Mouse (Mus musculus) embryo, embryonic 10.5 days (tissue): ENCODE data around the gene Mag.

Source experiments
- DNase-seq: peaks from one replicate; pipeline ENCODE4 v3.0.0-alpha.2; 2015; ENCODE audit warnings: low spot score

Mag gene

DNA sequence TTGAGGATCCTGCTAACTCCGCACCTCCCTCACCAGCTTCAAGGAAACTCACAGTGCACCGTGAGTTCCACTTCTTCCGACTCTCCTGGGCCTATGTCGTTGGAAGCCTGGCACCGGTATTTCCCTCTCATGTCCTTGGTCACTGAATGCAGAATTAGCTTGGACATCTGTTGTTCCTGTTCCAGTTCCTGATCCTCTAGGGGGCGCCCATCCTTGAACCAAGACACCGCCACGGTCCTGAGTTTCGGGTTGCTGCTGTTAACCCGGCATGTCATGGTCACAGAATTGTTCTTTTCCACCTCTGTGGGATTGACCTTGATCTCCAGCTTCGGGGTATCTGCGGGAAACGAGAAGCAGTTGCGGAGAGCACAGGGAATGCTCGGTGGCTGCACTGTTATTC lies 41.6 kb downstream of the Mag start:
- peak; percentile 87 for DNase-seq

DNA sequence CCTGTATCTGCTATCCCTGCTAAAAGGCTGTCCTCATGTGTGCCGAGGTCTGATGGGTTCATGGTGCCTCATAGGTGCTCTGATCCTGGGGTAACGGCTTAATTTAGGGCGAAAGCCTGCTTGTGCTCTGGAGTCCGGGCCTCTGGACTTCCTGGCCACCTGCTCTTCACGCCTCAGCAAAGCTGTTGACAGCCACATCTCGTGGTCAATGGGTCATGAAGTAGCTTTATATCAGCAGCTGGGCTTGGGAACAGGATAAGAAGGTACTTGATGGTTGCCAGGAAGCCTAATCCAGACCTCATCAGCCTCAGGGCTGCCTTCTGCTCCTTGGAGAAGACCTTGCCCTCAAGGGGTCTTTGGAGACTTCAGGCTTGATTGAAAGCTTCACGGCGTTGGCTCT lies 51.3 kb downstream of the Mag start:
- no peak for DNase-seq

- no peak for DNase-seq
Measured at GRCm38 (mm10) chr7:30861464-30861863, 53.2 kb downstream of the Mag start, which contains the start of gene Ffar1. TSS of gene Ffar1 (minus strand) at chr7:30861564.

DNA sequence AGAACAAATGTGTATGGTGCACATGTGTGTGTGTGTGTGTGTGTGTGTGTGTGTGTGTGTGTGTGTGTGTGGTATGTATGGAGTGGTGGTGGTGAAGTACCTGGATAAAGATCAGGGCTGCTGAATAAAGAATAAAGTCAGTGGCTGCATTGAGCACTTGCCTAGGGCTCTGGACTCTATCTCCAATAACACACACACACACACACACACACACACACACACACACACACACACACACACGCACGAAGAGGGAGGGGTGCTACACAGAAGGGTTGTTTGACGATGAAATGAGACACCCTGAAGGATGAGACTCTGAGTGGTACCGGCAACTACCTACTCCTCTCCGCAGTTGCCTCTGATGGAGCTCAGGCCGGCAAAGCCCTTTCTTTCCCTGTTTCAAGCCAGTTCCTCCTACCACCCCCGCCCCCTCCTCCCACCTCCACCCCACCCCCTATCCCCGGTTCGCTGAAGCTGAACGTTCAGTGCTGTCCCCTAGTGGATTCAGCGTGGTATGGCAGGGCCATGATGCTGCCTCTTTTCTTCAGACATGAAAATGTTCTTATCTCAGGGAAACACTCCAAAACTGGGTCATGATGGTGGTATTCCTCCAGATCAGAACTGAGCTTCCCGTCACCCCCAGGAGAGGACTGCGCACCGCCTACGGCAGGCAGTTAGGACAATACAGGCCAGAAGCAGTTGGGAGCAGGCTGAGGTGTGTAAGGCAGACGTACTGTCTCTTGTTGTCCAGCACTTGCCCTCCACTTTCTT lies 54.9 kb downstream of the Mag start:
- DNase-seq: peak; percentile 89

GRCm38 (mm10) chr7:30859290-30859634 lies 55.4 kb downstream of the Mag start:
- peak; percentile 80 for DNase-seq

- no peak for DNase-seq
Measured at GRCm38 (mm10) chr7:30857746-30858145, 56.9 kb downstream of the Mag start.

- DNase-seq: no peak
Measured at GRCm38 (mm10) chr7:30856078-30856477, 58.6 kb downstream of the Mag start, which contains the start of gene Ffar3. TSS of gene Ffar3 (minus strand) at chr7:30856178.

GRCm38 (mm10) chr7:30851421-30851820 lies 63.3 kb downstream of the Mag start:
- DNase-seq: no peak
